Comparison of ENCODE assay signal across 30 mouse cellular contexts in genomic region chr8:61629631-61629968, GRCm38 (mm10).
A peak's percentile ranks its signal among the peaks of the same experiment; 100 is the strongest.
DNase-seq lines count a peak whose midpoint lies in the region; ATAC-seq lines count a peak whose summit lies in the region.
"Had no signal": no experiment of that assay in that cellular context is flagged by ENCODE, and none has a peak within 500 bp of the region (broad histone marks: within the 10 kb centered on the region; RNA-seq: fewer than 3 reads in every experiment).

No protein-coding gene starts in this region.

- H3K4me2 ChIP-seq in hindbrain, embryonic 13.5 days: no peak overlapping the region
- no peak overlapping the region for H3K4me2 ChIP-seq in hindbrain, embryonic 16.5 days (ENCODE audit: low read length)
- H3K4me2 ChIP-seq: forebrain, embryonic 15.5 days; heart, embryonic 15.5 days; kidney, embryonic 15.5 days; liver, embryonic 15.5 days; lung, embryonic 14.5 days; midbrain, embryonic 11.5 days; stomach, embryonic 15.5 days had no signal

- peaks cover 7% of the 10 kb centered on the region; the same call in 1 of the 2 replicates for H3K4me1 ChIP-seq in hindbrain, embryonic 13.5 days (replicated peaks)
- no peaks in the 10 kb centered on the region; the same call in 1 of the 2 replicates for H3K4me1 ChIP-seq in hindbrain, embryonic 16.5 days (ENCODE audit: control insufficient read depth, insufficient read depth, low read depth, low read length)
- H3K4me1 ChIP-seq in embryonic facial prominence, embryonic 10.5 days: peaks cover 17% of the 10 kb centered on the region
- H3K4me1 ChIP-seq in limb, embryonic 10.5 days: peaks cover 47% of the 10 kb centered on the region
- H3K4me1 ChIP-seq: forebrain, embryonic 15.5 days; kidney, embryonic 15.5 days; liver, embryonic 15.5 days; stomach, embryonic 15.5 days had no signal

- H3K27ac ChIP-seq in hindbrain, embryonic 13.5 days: peak overlapping the region; percentile 27
- H3K27ac ChIP-seq in hindbrain, embryonic 16.5 days (ENCODE audit: low read depth, low read length): no peak overlapping the region
- H3K27ac ChIP-seq in embryonic facial prominence, embryonic 10.5 days (replicated peaks): peak overlapping the region; percentile 40
- peak overlapping the region; percentile 76 for H3K27ac ChIP-seq in limb, embryonic 10.5 days
- H3K27ac ChIP-seq: forebrain, embryonic 15.5 days; heart, embryonic 15.5 days; kidney, embryonic 15.5 days; left cerebral cortex, adult 2 months; liver, embryonic 15.5 days; stomach, embryonic 15.5 days had no signal

- WGBS in hindbrain, embryonic 13.5 days: 43% methylated on average over 1 of the region's 1 CpGs
- WGBS in hindbrain, embryonic 16.5 days: 40% methylated on average over 1 of the region's 1 CpGs
- WGBS in embryonic facial prominence, embryonic 10.5 days: 39% methylated on average over 1 of the region's 1 CpGs
- WGBS in limb, embryonic 10.5 days: 23% methylated on average over 1 of the region's 1 CpGs

- no peak overlapping the region for H3K9ac ChIP-seq in hindbrain, embryonic 13.5 days
- no peak overlapping the region for H3K9ac ChIP-seq in hindbrain, embryonic 16.5 days (ENCODE audit: low read depth, low read length)
- H3K9ac ChIP-seq: forebrain, embryonic 15.5 days; heart, embryonic 15.5 days; kidney, embryonic 15.5 days; liver, embryonic 15.5 days; lung, embryonic 14.5 days; stomach, embryonic 15.5 days had no signal

- no peak for ATAC-seq in hindbrain, embryonic 13.5 days (ENCODE audit: low FRiP score)
- no peak for ATAC-seq in hindbrain, embryonic 16.5 days
- no peak for ATAC-seq in megakaryocyte-erythroid progenitor cell, adult 5-6 weeks (replicated peaks; ENCODE audit: low FRiP score, low TSS enrichment, poor library complexity, severe bottlenecking)
- ATAC-seq: activated CD4-positive, CD25-positive, alpha-beta regulatory T cell, adult 4 months; inflammation-experienced regulatory T-cells, adult 6 months had no signal

- no peak overlapping the region for H3K4me3 ChIP-seq in hindbrain, embryonic 13.5 days
- H3K4me3 ChIP-seq in hindbrain, embryonic 16.5 days (ENCODE audit: low read length): no peak overlapping the region
- H3K4me3 ChIP-seq in embryonic facial prominence, embryonic 10.5 days: no peak overlapping the region
- no peak overlapping the region for H3K4me3 ChIP-seq in limb, embryonic 10.5 days
- H3K4me3 ChIP-seq: erythroblast, embryonic 14.5 days; forebrain, embryonic 15.5 days; heart, embryonic 15.5 days; kidney, embryonic 15.5 days; left cerebral cortex, adult 2 months; liver, embryonic 15.5 days; myocyte; stomach, embryonic 15.5 days had no signal

- no peaks in the 10 kb centered on the region for H3K9me3 ChIP-seq in hindbrain, embryonic 13.5 days
- no peaks in the 10 kb centered on the region for H3K9me3 ChIP-seq in hindbrain, embryonic 16.5 days (ENCODE audit: control insufficient read depth, low read length)
- no peaks in the 10 kb centered on the region for H3K9me3 ChIP-seq in embryonic facial prominence, embryonic 10.5 days
- no peaks in the 10 kb centered on the region for H3K9me3 ChIP-seq in limb, embryonic 10.5 days (replicated peaks)
- H3K9me3 ChIP-seq: forebrain, embryonic 15.5 days; heart, embryonic 15.5 days; kidney, embryonic 15.5 days; liver, embryonic 15.5 days; stomach, embryonic 15.5 days had no signal

- H3K36me3 ChIP-seq in hindbrain, embryonic 13.5 days: no peaks in the 10 kb centered on the region
- H3K36me3 ChIP-seq in hindbrain, embryonic 16.5 days (ENCODE audit: control insufficient read depth, insufficient read depth, low read length): no peaks in the 10 kb centered on the region
- H3K36me3 ChIP-seq in embryonic facial prominence, embryonic 10.5 days (replicated peaks): no peaks in the 10 kb centered on the region
- no peaks in the 10 kb centered on the region for H3K36me3 ChIP-seq in limb, embryonic 10.5 days
- H3K36me3 ChIP-seq: forebrain, embryonic 15.5 days; heart, embryonic 15.5 days; kidney, embryonic 15.5 days; liver, embryonic 15.5 days; stomach, embryonic 15.5 days had no signal

- DNase-seq in embryo, embryonic 11 days: peak; percentile 18
- no peak for DNase-seq in embryo, embryonic 9.5 days (ENCODE audit: extremely low spot score)
- DNase-seq in embryonic facial prominence, embryonic 10.5 days (ENCODE audit: low spot score): no peak
- DNase-seq in limb, embryonic 10.5 days (ENCODE audit: low spot score): peak; percentile 38
- DNase-seq in frontal cortex, postnatal 25 days (ENCODE audit: low spot score in 2 of 2): no peak
- DNase-seq: cerebellum, adult 2 months; cerebellum, postnatal 25 days; gastrocnemius, postnatal 10 days; heart, postnatal 36 days; kidney, adult 18-20 months; kidney, postnatal 25 days; lung, embryonic 14.5 days; lung, postnatal 14 days; right cerebral cortex, postnatal 25 days; thymus, postnatal 14 days had no signal

- H3K27me3 ChIP-seq in hindbrain, embryonic 13.5 days: no peaks in the 10 kb centered on the region
- no peaks in the 10 kb centered on the region for H3K27me3 ChIP-seq in hindbrain, embryonic 16.5 days (replicated peaks; ENCODE audit: control insufficient read depth, insufficient read depth, low read length)
- H3K27me3 ChIP-seq in embryonic facial prominence, embryonic 10.5 days (replicated peaks; ENCODE audit: low read depth, poor library complexity, severe bottlenecking): no peaks in the 10 kb centered on the region
- no peaks in the 10 kb centered on the region for H3K27me3 ChIP-seq in limb, embryonic 10.5 days (ENCODE audit: low read depth, poor library complexity, severe bottlenecking)
- H3K27me3 ChIP-seq: CH12.LX; forebrain, embryonic 15.5 days; heart, embryonic 15.5 days; kidney, embryonic 15.5 days; liver, embryonic 15.5 days; stomach, embryonic 15.5 days had no signal

Comparison
In these comparisons a context has a peak if more than half of its experiments do, and no peak if none do; other contexts are left out.
1. DNase-seq: peak in embryo, embryonic 11 days (single experiment) and limb, embryonic 10.5 days (single experiment); none in embryo, embryonic 9.5 days (single experiment), embryonic facial prominence, embryonic 10.5 days (single experiment) and frontal cortex, postnatal 25 days (0 of 2).